Mouse (Mus musculus): ENCODE results near the gene Csf2rb. TPM values are rescaled to one million over a fixed set of nuclear protein-coding genes. Genes with fewer than 3 reads are reported as not detected.

The Csf2rb gene
- total and polyA plus RNA-seq, 3 experiments, result 3.2 to 10.1 TPM; not detected in 1

DNA sequence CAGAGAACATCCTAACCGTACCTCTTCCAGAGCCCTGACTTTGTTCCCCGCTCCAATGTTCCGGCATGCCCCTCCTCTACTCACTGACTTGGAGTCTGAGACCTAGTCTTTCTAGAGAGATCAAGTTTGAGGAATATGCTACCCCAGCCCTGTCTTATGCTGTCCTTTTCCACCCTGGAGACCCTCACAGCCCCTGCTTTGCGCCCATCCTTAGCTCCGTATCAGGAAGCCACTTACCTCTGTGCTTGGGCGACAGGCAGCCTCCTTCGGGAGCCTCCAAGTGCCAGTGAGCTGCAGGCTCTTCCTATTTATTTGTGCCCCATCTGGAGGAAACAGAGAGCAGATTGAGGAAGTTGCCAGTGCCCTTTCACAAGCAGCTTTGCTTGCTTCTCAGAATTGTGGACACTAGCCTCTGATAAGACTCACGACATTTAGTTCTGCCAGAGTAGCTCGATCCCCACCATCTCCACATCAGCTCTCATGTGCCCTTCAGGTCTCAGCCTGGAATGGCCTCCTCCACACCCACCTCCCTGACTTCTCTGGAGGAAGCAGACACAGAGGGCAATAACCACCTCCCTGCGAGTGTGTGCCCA lies 20.1 kb upstream of the Csf2rb start, which contains the start of gene Csf2rb2 (continued):
- TF ChIP-seq UBTF (IDR thresholded peaks at IDR 0.05; ENCODE audit: borderline replicate concordance, insufficient read depth, low read depth, low read length) (no peak), NRF1 (IDR thresholded peaks at IDR 0.05; ENCODE audit: insufficient read depth, low read depth, low read length, poor library complexity, severe bottlenecking) (no peak), ELF1 (IDR thresholded peaks at IDR 0.05; ENCODE audit: low read depth, low read length) (0 out of 2 replicates have a peak, but pooled peaks have one; percentile 18), MAZ (IDR thresholded peaks at IDR 0.05; ENCODE audit: low read depth, low read length) (no peak), RAD21 (IDR thresholded peaks at IDR 0.05; ENCODE audit: low read depth, low read length) (no peak), MAX (IDR thresholded peaks at IDR 0.05; ENCODE audit: low read length) (no peak), USF2 (IDR thresholded peaks at IDR 0.05; ENCODE audit: borderline replicate concordance in 1 of 2, insufficient read depth in 1 of 2, low read depth in 1 of 2, low read length in 2 of 2) (no peak), SIN3A (IDR thresholded peaks at IDR 0.05; ENCODE audit: low read length) (no peak), USF1 (IDR thresholded peaks at IDR 0.05; ENCODE audit: low read depth, low read length) (no peak), JUND (IDR thresholded peaks at IDR 0.05; ENCODE audit: low read depth, low read length) (no peak), RCOR1 (IDR thresholded peaks at IDR 0.05; ENCODE audit: low read depth, low read length) (peak; percentile 46; the same call in 1 of the 2 replicates)

- no peaks in the 10 kb centered on the region for H3K27me3 ChIP-seq (ENCODE audit: control insufficient read depth in 1 of 2, insufficient read depth in 2 of 2, low read length in 2 of 2)
- no peaks in the 10 kb centered on the region for H3K79me2 ChIP-seq (ENCODE audit: control insufficient read depth, insufficient read depth, low read length, poor library complexity)
- H3K9ac ChIP-seq (ENCODE audit: control insufficient read depth, low read depth, low read length, poor library complexity, severe bottlenecking), result no peak overlapping the region
- H3K27ac ChIP-seq (ENCODE audit: control insufficient read depth, low read depth, low read length), result no peak overlapping the region
- H3K9me3 ChIP-seq (replicated peaks; ENCODE audit: insufficient read depth, low read length), result no peaks in the 10 kb centered on the region
- H3K4me1 ChIP-seq (ENCODE audit: control insufficient read depth in 1 of 2, insufficient read depth in 2 of 2, low read length in 2 of 2), result peaks cover 9 to 51% of the 10 kb centered on the region in 2 experiments
- H3K4me3 ChIP-seq (ENCODE audit: control insufficient read depth in 1 of 2, insufficient read depth in 1 of 2, low read depth in 2 of 2, low read length in 2 of 2), result no peak overlapping the region
- DNase-seq (ENCODE audit: low read depth, low spot score), result no peak
- TF ChIP-seq ETS1 (IDR thresholded peaks at IDR 0.05; ENCODE audit: low read depth, low read length) (no peak), POLR2AphosphoS2 (IDR thresholded peaks at IDR 0.05; ENCODE audit: low read length) (no peak), UBTF (IDR thresholded peaks at IDR 0.05; ENCODE audit: borderline replicate concordance, insufficient read depth, low read depth, low read length) (no peak), POLR2AphosphoS5 (IDR thresholded peaks at IDR 0.05; ENCODE audit: borderline replicate concordance, low read depth, low read length) (no peak), TBP (IDR thresholded peaks at IDR 0.05; ENCODE audit: low read depth, low read length) (no peak), GATA1 (IDR thresholded peaks at IDR 0.05; ENCODE audit: low read depth, low read length) (no peak), KAT2A (conservative IDR thresholded peaks at IDR 0.05; ENCODE audit: low read depth, low read length) (no peak), E2F4 (IDR thresholded peaks at IDR 0.05; ENCODE audit: borderline replicate concordance, low read depth, low read length) (no peak)
- H3K36me3 ChIP-seq (ENCODE audit: control insufficient read depth in 1 of 2, insufficient read depth in 2 of 2, low read length in 2 of 2), result peaks cover 0 to 22% of the 10 kb centered on the region in 2 experiments; a peak in 2 of 4 replicates
Observed at GRCm38 (mm10) chr15:78309865-78310264, 15.7 kb upstream of the Csf2rb start.

All from MEL (cell line).